Mouse (Mus musculus): ENCODE measurements around the gene Ttll9.

The Ttll9 gene

GRCm38 (mm10) chr2:152942898-152943515 lies 19.3 kb upstream of the Ttll9 start:
- DNase-seq, result no peak

DNA sequence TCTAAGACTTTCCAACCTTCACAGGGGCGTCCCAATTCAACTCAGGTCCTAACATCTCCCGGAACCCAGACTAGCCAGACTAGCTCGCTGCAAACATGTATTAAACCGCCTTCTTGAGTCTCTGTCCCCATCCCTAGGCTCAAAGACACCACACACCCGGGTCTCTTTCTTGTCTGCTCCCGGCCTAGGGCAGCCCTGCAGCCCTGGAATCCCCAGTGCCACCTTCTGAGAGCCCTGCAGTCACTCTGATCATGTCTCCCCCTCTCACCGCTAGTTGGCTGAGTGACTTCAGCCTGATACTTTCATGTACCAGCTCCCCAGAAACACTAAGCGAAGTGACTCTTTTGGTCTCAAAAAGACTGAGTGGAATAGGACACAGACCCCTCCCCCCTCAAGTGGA lies 18.7 kb upstream of the Ttll9 start:
- no peak for DNase-seq

DNA sequence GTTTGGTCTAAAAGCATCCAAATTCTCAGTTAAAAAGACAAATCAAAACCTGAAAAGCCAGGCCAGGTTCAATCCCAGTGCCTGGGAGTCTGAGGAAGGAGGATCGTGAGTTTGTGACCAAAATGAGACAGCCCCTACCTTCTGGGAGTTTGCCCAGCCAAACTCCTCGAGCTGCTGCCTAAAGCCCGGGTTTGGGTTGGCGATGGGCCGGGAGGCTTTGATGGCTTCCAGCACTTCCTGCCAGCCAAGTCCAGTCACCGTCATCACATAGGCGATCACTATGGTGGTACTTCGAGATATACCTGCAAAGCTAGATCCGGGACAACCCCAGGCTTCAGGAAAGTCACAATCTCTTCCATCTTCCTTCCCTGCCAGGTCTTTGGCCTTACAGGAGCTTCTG lies 18.3 kb upstream of the Ttll9 start:
- no peak for DNase-seq

GRCm38 (mm10) chr2:152947098-152947497 lies 15.2 kb upstream of the Ttll9 start:
- DNase-seq, result no peak

GRCm38 (mm10) chr2:152948438-152949020 lies 13.8 kb upstream of the Ttll9 start:
- DNase-seq, result no peak

DNA sequence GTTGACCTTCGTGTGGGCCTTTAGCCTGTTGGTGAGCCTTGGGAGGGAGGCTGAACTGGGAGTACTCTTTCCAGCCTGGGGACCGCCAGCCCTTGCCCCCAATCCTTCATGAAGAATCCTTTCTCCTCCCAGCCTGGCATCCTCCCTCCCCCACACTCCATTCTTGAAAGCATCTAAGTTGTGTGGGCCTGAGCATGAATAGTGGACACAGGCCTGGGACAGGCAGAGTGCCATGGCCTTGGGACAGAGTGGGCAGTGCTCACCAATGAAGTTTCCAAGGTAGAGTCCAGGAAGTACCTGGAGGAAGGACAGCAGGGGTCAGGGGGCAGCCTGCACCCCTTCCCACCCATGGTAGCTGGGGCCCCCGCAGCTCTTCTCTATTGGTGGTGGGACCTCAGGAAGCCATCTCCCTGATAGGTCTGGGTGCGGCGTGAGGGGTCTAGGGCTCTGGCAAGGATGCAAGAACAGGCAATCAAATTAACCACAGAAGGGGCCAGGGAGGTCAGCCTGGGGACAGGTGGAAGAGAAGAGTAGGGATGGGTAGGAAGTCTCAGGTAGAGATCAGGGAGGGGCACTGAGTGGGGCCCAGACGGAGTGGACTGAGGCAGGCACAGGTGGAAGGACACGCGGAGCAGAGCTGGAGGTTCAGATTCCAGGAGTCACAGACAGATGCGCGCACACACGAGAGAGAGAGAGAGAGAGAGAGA lies 11.8 kb upstream of the Ttll9 start:
- DNase-seq, result no peak

GRCm38 (mm10) chr2:152951065-152951849 lies 11.0 kb upstream of the Ttll9 start, which contains the start of gene Dusp15:
Dusp15 (minus strand) TSS chr2:152951698.
- DNase-seq, result peak; percentile 55

- DNase-seq, result no peak
Measured at GRCm38 (mm10) chr2:152951850-152952720, 10.2 kb upstream of the Ttll9 start.

DNA sequence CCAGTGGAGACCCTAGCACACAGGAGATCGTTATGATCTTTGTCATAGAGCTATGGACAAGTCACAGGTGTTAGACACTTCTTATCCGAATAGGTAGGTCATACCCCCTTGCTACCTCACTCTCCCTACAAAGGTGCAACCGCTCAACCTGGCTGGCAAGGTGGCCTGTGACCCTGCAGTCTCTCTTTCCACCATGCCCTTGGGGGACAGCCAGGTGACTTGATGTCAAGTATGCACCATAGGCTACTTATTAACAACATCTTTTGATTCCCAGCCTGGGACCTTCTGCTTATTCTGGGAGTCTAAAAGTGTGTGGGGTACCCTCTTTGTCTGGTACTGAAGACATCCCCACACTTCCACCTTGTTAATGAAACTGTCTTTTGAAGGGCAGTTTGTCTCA lies 4.2 kb upstream of the Ttll9 start:
- DNase-seq, result no peak

DNA sequence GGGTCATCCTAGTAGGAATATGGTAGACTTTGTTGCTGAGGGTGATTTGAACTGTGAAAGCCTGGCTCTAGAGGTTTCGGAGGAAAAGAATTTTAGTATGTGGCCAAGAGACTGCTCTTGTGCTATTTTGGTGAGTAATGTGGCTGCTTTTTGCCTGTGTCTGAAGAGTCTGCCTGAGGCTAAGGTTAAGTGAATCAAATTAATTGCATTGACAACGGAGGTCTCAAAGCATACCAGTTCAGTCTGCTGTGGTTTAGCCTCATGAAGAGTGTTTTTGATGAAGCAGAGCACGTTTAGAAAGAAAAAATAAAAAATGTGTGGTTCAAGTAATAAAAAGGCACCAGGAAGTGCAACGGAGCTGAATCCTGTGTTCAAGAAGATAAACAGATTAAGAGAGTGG lies 3.3 kb downstream of the Ttll9 start:
- no peak for DNase-seq

DNA sequence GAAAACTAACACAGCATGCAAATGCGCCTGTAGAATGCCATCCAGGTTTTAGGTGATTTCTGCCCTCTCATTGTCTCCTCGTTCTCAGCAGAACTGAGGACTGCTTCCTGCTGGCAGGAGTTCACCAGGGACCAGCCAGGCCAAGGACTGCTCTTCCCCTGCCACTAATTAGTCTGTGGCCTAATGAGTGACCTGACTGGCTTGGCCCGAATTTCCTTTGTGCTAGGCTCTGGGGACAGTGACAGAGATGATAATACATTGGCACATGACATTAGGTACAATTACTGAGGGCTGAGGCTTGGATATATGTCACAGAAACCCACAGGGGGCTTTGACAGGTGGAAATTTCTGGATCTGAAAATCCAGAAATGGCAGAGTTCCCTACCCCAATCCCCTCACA lies 14.7 kb downstream of the Ttll9 start:
- no peak for DNase-seq

DNA sequence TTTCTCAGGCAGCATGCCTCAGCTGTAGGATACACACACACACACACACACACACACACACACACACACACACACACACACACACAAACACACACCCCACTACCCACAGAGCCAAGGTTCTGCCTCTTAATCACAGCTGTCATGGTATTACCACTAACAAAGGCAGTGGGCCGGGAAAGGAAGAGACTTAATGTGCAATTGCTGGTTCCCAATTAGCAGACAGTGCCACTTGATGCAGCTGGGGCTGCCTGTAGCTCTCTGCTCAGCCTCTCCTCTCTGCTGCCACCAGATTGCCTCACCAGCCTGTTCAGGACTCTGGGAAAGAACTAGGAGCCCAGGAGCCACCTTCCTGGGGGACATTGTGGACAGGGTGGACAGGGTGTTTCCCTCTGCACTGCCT lies 23.3 kb downstream of the Ttll9 start:
- no peak for DNase-seq

GRCm38 (mm10) chr2:152991529-152991928 lies 29.2 kb downstream of the Ttll9 start:
- no peak for DNase-seq

GRCm38 (mm10) chr2:152997046-152997445 lies 34.8 kb downstream of the Ttll9 start:
- no peak for DNase-seq

GRCm38 (mm10) chr2:153002492-153003248 lies 40.4 kb downstream of the Ttll9 start:
- DNase-seq, result peak; percentile 32

GRCm38 (mm10) chr2:153003681-153004338 lies 41.5 kb downstream of the Ttll9 start:
- DNase-seq, result no peak

- DNase-seq, result no peak
Measured at GRCm38 (mm10) chr2:153005981-153006380, 43.7 kb downstream of the Ttll9 start.

- no peak for DNase-seq
Measured at GRCm38 (mm10) chr2:153009192-153009973, 47.1 kb downstream of the Ttll9 start.

DNA sequence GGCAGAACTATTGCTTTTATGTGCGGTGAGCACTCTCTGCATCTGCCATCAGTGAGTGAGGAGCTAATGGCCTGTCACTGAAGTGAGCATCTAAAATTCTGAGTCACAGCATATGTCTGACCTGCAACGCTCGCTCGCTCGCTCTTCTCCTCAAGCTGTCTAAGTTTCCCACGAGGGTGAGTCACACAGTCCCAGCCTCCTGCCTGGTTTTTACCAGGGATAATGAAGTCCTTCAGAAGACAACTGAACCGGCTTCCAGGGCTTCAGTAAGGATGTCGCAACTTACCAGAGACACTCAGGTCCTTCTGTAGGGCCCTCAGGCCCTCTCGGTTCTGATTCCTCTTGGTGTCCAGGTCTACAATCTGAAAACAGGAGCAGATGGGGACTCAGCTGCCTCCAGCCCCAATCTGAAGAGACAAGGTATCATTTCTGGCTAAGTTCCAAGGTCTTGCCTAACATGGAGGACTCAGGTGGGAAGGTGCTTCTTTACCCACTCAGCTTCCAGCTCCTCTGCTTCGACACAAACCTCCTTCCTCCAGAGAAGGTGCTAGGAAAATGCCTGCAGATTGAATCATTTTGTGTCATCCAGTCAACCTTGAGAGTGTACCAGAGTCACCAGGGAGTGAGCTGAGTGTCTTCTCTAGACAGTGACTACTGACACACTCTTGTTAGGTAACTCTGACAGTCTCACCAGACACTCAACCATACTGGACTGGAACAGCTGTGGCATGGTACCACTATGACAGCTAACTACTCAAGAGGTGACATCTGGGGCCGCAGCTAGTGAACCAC lies 51.6 kb downstream of the Ttll9 start:
- DNase-seq, result no peak

All from thymus, postnatal 14 days (tissue).